Mouse (Mus musculus) gastrocnemius, postnatal 4 days (tissue): ENCODE data around the gene Pck2. TPM values are rescaled to one million over a fixed set of nuclear protein-coding genes. Genes with fewer than 3 reads are reported as not detected.

Experiments
- DNase-seq, 2 experiments: peaks; one replicate each; pipeline ENCODE4 v3.0.0; 2021 to 2022; ENCODE audit warnings: low spot score in 2 of 2, mixed read lengths in 2 of 2
- long read RNA-seq, 2 experiments: library from polyadenylated mRNA; stranded (forward); transcript quantifications; one replicate each; pipeline ENCODE4 v2.0.0; 2021
- total RNA-seq, 2 experiments: library from RNA; stranded (reverse); gene quantifications; 2 replicates each; pipeline ENCODE4 v1.2.3; 2021

Gene Pck2
- 10 to 100 TPM; 21.6 to 21.8 TPM for total RNA-seq
- long read RNA-seq, experiment 1, transcript Pck2-201 (10 exons, 3,400 nt): major isoform, 8 of 16 reads
- long read RNA-seq, experiment 1, partial matches to known transcripts: 6 of 16 reads
- long read RNA-seq, experiment 1, other reads (novel, unspliced or antisense): 2 of 16 reads
- long read RNA-seq, experiment 2, transcript Pck2-201 (10 exons, 3,400 nt): major isoform, 29 of 40 reads
- long read RNA-seq, experiment 2, partial matches to known transcripts: 3 of 40 reads
- long read RNA-seq, experiment 2, other reads (novel, unspliced or antisense): 8 of 40 reads

DNA sequence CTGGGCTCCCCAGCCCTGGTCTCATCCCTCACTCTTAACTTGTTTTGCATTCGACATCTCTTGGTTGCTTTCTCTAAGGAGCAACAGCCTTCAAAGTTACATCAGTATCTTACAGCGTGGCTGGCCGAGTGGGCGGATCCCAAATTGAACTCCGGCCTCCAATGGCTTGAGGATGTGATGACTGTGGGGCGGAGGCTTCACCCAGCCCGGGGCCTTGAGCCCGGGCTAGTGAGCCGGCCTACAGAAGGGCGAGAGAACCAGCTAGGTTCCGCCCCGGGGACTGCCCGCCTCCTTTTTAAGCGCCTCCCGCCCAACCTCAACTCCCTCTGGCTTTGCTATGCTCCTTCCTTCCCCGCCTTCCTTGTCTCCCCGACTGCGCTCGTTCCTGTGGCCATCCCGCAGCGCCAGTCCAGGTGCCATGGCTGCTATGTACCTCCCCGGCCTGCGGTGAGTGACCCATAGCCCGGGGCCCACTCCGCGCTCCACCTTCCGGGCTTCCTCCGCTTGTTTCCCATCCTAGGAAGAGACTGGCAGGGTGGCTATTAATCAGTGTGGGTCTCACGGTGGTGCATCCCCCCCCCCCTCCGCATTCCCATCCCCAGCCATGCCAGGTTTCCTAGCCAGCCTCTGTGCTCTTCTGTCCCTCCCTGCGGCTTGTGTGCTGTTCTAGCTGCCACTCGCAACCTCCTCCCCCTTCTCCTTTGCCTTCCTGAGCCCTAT lies at the start of gene Pck2:
Gene Pck2 (plus strand): TSS at position 200 of the 720 bp plus-strand sequence.
- DNase-seq: peak; percentile 75 to 85

DNA sequence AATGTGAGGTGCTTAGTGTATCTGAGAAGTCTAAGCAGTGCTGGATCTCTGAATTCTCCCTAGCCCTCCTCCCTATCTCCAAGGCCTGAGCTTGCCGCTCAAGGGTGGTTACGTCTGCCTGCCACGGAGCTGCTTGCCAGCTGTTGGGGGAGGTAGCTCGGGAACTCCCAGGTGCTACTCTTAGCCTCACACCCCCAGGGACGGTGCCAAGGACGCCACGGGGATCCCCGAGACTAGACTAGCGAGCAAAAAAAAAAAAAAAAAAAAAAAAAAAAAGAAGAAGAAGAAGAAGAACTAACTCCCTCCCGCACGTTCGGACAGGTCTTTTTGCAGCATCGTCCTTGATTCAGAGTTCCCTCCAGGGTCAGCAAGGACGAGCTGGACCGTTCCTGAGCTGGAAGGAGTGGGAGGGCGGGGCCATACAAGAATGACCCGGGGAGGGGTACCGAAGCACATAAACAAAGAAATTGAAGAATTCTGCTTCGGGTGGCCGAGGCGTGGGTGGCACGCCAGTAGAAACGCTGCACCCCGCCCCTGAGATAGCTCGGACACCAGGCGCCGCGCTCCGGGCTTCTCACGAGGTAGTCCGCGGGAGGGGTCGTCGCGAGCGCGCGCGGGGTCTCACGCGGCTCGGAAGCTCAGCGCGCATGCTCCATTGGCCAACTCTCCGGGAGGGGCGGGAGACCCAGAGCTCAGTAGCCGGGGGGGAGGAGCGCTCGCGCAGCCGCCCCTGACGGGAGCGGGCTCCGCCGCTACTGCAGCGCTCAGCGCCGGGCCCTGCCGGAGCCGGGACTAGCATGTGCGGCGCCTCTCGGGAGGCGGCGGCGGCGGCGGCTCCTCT lies 49.5 kb upstream of the Pck2 start, which contains the start of gene Carmil3:
Gene Carmil3 (plus strand): TSS at position 291 of the 841 bp plus-strand sequence.
- peak in 1 of 2 experiments; percentile 64 for DNase-seq

DNA sequence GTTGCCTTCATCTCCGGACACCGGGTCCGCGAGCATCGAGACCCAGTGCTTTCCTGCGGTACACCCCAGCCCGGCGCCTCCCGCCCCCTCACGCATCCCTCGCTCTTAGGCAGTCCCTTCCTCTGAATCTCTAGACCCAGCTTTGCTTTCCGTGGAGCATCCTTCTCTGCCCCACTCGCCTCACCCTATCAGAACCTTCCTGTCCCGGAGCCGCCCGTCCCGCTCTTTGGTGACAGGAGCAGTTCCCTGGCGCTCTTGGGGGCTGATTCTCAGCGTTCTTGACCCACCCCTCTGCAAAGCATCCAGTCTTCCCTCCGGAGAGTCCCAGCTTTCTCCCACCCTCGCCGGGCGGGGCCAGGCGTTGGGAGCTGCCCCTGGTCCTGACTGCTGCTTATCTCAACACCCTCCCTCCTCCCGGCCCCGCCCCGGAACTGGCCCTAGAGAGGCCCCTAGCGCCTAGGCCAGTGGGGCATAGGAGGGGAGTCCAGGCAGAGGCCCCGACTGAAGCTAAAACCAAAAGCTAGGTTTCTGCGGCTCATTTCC lies 48.7 kb upstream of the Pck2 start:
- DNase-seq: peak in 1 of 2 experiments; percentile 68

DNA sequence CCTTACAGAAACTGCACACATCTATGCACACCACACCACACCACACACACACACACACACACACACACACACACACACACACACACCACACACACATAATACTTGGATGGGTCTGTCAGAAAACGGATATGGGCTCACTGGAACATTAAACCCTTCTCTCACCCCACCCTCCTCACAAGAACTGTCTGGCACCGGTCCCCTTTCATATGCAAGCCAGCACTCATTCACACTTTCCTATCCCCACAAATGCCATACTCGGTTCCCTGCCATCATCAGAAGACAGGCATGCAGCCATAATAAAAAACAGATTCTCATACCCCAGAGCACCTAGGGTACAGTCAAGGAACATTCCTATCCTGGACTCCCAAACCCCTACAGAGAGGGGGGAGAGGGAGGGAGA lies 48.0 kb upstream of the Pck2 start:
- DNase-seq: no peak

DNA sequence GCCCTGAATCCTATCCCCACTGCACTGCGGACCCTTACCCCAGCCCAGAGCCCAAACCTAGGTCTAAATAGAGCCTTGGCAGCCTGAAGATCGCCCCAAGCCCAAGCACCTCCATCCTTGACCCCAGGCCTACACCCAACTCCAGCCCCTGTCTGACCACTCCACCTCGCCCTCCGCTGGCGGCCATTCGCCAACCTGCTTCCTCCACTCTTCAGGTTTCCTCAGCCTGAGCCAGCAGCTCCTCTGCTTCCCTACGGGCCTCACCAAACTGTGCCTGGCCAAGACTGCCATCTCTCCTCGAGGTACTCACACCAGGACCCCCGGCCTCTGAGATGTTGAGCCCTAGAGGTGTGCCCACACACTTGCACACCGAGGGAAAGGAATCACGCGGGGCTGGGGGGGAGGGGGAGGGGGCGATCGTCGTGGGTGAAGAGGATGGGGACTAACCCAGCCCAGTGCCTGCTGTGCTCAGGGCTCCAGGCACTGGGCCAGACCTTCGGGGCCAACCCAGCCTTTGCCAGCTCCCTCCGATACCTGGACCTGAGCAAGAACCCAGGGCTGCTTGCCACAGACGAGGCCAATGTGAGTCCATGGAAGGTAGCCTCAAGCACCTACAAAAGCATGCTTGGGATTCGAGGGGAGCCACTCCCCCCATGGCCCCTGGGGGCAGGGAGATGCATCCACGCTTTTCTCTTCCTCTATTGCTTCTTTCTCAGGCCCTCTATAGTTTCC lies 44.4 kb upstream of the Pck2 start:
- DNase-seq: no peak

DNA sequence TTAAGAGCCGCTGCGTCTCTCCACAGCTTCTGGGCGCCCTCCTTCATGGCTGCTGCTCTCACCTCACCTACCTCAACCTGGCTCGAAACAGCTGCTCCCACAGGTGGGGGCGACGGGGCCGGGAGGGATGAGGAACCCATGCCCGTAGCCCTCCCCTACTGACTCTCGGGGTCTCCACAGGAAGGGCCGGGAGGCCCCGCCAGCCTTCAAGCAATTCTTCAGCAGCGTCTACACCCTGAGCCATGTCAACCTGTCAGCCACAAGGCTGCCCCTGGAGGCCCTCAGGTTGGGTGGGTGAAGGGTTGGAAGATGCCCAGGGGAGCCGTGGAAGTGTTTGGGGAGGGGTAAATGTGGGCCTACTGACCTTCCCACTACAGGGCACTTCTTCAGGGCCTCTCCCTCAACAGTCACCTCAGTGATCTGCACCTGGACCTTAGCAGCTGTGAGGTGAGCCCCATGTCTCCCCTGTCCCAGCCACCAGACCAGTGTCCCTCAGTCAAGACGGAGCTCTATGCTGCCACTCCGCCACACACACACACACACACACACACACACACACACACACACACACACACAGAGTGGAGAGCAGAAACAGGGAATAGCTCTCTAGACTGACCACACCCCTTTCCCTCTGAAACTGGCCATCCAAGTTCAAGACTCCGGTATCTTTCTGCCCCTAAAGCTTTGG lies 43.2 kb upstream of the Pck2 start:
- DNase-seq: no peak

DNA sequence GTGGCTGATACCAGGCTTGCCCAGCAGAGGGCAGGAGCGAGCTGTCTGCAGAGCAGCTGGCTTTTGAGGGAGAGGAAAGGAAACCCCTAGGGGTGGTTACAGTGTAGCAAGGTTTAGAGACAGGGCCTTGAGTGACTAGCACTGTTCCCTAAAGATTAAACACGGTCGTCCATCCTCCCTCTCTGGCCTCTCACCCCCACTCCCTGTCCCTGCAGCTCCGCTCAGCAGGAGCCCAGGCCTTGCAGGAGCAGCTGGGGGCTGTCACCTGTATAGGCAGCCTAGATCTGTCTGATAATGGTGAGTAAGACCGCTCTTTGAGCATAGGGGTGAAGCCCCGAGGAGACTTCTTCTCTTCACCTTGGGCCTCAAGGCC lies 42.6 kb upstream of the Pck2 start:
- DNase-seq: peak; percentile 79 to 83

DNA sequence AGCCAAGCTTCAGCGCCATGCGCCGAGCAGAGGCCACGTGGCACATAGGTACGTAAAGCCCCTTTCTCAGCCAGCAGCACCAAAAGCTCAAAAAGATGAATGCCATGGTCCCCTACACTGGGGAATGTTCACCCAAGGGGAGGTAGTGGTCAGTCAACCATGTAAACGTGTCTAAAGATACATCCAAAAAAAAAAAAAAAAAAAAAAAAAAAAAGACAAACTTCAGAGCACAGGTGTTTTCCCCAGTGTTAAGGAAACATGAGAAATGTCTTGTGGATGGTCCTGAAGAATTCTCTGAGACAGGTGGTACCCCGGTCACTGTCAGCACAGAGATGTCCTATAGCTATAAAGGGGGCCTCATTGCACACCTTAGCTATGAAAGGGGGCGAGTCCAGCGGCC lies 34.5 kb upstream of the Pck2 start:
- DNase-seq: no peak

DNA sequence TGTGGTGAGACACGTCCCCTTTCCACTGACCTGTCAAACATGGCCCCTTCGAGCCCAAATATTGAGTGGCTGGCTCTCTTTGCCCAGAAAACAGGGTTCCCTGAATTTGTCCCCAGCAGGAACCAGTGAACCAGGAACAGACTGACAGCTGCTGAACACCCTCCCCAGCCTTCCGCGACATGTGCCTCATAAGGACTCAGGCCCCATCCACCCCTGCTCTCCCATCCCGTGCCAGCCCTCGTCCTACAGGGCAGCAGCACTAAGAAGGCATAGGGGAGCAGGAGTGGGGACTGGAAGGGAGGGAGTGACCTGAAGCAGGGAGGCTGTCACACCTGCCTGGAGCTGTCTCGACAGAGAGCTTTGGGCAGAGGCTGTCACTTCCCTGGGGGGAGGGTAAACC lies 32.3 kb upstream of the Pck2 start:
- no peak for DNase-seq

DNA sequence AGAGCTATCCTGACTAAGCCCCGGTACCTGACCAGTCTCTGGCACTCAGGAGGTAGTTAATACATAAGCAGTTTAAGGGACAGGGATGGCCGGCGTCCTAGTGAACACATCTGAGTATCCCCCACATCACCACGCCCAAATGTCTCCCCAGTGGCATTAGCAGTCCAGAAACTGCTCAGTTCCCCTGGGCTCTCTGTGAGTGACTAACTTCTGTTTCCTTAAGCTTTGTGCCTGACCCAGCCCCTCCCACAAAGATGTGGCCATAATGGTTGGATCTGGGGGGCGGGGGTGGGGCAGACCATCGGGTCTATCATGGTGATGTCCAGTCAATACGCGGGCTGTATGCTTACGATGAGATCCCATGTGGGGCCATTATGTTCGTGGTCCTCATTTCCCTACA lies 30.5 kb upstream of the Pck2 start:
- no peak for DNase-seq

DNA sequence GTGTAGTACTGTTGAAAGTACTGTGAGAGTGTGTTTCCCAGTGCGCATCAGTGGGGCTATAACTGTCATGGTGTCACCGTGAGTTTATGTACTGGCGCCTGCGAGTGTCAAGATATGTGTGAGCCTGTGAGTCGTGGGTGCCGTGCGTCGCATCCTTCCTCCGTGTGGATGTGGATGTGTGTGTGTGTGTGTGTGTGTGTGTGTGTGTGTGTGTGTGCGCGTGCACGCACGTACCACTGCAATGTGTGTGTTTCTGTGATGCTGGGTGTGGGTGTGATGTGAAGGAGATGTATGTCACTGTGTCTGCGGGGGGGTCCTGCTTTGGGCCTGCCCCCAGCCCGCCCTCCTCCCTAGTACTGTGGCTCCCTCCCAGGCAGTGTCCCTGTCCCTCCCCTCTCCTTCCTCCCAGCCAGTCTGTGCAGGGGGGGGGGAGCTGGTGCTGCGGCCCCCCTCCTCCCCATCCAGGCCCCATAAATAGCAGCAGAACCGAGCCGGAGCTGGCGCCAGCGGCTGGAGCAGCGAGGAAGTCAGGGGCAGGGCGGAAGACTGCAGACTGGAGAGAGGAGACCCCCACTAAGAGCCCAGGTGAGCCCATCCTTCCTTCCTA lies 29.8 kb upstream of the Pck2 start, which contains the start of gene Cpne6:
Gene Cpne6 (plus strand): TSS at position 321 of the 607 bp plus-strand sequence.
- no peak for DNase-seq

DNA sequence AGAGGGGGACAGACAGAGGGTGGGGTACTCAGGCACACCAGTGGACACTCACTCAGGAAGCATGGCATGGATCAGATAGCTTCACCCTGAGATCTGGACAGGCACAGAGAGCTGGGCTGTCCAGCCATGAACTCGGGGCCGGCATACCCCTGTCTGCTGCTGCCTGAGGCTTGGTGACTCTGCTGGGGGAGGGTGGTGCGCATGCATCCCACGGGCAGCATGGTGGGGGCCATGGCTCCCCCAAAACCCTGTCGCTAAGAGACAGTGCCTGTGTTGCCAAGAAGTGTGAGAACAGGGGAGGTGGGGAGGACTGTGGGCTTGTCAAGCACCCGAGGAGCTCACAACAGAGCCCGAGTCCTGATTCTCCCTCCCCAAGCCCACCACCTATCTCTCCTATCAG lies 29.0 kb upstream of the Pck2 start:
- no peak for DNase-seq

DNA sequence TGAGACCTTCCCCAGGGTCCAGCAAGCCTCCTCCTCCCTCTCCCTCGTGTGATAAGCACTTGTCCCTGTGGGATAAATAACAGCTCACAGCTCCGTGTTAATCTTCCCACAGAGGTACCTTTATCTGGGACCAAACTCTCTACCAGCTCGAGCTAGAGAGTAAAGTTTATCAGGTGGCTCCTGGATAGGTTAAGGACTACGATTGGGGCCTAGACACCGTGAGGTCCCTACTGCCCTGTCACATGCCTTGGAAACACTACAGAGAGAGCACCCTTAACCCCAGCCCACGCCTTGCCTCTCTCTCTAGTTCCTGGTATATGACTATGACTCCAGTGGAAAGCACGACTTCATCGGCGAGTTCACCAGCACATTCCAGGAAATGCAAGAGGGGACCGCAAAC lies 26.1 kb upstream of the Pck2 start:
- DNase-seq: no peak

DNA sequence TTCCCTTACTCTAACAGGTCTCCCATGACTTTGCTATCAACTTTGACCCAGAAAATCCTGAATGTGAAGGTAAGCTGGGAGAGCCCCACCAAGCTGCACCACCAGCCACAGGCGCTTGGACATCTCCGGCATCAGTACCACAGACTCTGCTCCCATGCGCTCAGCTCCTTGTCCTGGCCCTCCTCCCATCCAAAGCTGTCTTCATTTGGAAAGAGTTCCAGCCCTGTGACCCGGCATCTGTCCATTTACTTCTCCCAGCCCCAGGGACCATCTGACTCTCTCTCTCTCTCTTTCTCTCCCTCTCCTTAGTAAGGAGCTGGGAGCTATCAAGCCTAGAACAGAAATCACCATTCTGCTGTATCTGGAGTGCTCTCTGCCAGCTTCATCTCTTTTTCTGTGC lies 24.2 kb upstream of the Pck2 start:
- DNase-seq: no peak

DNA sequence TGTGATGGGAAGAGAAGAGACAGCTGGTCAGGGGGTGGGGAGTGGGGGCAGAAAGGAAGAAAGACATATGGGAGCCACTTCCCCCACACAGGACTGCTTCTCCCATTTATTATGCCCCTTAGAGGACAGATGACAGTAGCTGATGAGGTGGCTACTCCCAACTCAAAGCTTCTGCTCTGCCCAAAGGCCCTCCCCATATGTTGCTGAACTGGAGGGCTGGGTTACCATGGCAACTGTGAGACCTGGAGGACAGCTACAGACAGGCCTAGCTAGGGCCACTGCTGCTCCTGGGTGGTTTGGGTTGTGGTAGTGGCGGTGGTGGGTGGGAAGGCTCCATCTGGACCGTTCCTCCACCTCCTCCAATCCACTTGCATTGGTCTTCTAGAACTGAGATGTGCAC lies 21.2 kb upstream of the Pck2 start:
- no peak for DNase-seq

DNA sequence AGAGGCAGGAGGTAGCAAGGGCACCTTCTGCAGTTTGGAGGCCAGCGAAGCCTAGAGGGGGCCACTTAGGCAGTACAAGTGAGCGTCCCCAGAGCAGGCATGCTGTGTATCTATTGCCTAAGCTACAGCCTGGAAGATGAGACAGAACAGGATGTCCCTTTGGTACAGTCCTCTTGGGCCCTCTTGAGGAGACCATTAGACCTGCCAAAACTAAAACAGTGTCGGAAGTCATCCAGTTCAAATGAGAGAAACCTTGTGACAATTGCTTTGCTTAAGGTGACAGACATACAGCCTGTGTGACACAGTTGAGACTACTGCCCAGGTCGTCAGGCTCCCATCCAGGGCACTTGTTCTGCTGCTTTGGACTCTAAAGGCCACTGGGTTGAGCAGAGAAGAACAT lies 20.5 kb upstream of the Pck2 start:
- DNase-seq: no peak

DNA sequence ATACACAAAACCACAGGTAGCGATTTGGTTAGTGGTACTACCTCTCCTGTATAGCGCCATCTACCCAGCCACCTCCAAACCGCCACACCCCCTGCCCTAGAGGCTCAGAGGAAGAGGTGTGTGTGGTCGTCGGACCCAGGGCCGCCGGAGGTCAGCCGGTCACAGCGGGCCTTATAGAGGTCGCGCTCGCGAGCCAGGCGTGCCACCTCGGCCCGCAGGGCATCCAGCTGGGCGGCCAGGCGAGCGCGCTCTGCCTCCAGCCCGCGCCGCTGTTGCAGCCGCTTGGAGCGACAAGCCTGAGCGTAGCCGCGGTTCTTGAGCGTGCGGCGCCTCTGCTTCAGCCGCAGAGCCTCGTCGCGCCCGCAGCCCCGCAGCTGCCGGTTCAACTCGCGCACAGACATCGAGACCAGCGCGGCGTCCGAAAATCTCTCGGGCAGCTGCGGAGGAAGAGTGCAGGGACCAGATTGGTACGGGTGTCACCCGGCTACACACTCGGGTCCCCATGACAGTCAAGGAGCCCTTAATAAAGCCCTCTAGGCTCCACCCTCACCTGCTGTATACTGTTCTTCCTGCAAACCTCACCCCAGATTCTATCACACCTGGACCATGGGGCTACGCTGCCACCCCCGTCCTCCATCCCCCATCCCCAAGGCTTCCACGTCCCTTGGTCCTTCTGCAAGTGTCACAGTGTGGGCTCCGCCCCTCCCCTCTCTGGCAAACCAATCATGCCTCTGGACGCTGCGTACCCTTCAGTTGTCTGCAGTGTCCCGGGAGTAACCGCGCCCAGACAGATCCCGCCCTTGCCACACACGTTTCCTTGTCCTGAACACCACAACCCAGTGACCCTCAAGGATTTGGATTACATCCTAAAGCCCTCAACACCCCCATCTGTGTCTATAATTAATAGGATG lies 19.4 kb upstream of the Pck2 start:
- no peak for DNase-seq

DNA sequence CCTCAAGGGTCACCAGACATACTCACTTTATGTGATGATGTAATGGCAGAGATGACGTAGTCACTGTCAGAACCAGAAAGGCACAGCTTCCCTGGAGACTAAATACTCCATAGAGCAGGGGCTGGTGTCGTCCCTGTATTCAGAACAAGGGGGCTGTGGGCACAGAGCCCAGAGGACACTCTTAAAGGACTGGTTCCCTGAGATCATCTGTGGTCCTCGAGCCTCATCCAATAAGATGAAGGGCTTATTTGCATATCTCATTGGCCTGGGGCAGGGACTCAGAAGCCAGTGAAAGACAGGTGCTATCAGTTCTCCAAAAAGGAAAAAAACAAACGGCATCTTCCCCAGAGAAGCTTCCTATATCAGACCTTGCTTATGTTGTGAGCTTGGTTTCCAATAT lies 16.0 kb upstream of the Pck2 start:
- no peak for DNase-seq

DNA sequence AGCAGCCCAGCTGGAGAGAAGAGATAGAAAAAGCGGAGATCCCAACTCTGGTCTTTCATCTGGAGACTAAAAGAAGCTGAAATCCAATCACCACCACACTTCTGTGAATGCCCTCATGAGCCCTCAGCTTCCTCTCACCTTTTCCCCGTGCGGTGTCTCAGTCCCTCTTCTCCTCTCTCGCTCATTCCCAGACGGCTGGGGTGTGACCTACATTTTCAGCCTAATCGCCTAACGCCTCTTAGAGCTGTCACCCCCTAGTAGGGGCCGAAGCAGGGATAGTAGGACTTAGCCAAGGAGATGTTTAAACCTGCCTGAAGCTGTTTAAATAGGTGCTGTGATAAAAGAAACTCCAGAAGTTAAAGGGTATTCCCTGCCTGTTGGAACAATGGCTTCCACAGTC lies 15.3 kb upstream of the Pck2 start, which contains the start of gene Nrl:
Gene Nrl (minus strand): TSS at position 197 of the 400 bp plus-strand sequence.
- no peak for DNase-seq
